Mouse (Mus musculus): ENCODE results near the gene Abtb2.

DNA sequence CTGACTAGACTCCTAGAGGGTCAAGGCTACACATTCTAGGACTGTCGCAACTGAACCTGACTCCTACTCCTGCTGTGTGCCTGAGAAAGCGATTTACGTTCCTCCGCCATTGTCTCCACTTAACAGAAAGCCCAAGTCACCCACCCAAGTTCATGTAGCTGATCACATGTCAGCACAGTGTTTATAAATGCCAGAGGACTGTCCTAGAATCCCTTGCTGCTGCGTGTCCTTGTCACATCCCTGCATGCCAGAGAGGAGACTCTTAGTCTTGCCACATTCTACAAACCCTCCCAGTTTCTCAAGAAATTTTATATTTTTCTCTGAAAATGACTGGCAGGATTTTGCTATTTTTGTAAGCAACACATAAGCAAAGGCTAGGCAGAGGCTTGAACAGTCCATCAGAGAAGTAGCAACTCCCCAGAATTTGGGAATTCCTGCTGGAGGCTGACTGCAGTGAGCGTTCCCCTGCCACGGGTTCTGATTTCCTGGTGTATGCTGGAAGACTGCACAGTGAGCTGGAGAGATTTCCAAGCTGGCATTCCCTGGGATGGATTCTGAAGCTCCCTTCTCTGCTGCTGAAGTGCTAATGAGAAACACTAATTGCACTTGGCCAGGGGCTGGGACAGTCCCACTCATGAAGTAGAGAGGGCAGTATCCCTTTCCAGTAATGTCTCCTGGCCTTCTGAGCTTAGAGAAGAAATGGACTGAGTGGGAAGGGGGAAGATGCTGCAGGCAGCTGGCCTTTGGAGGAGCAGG lies 111.7 kb downstream of the Abtb2 start:
- TF ChIP-seq POLR2A (IDR thresholded peaks at IDR 0.05; ENCODE audit: extremely low read depth, insufficient read depth, low read length) (no peak), CTCF (IDR thresholded peaks at IDR 0.05; ENCODE audit: low read depth, low read length) (no peak)

All from liver, adult 2 months (tissue).